Mouse (Mus musculus) left cerebral cortex, adult 18-20 months (tissue): ENCODE measurements around the gene Olfr455. TPM values are rescaled to one million over a fixed set of nuclear protein-coding genes. Genes with fewer than 3 reads are reported as not detected.

Experiments
- DNase-seq, 2 experiments: peaks; one replicate each; pipeline ENCODE4 v3.0.0; 2021 to 2022; ENCODE audit warnings: low spot score in 2 of 2, mixed read lengths in 1 of 2
- long read RNA-seq, 2 experiments: library from polyadenylated mRNA; stranded (forward); transcript quantifications; one replicate each; pipeline ENCODE4 v2.0.0; 2021
- total RNA-seq, 2 experiments: library from RNA; stranded (reverse); gene quantifications; 2 replicates each; pipeline ENCODE4 v1.2.3; 2021

Gene Olfr455
- not detected for total RNA-seq
- long read RNA-seq, experiment 1, result 0 reads
- long read RNA-seq, experiment 2, result 0 reads

DNA sequence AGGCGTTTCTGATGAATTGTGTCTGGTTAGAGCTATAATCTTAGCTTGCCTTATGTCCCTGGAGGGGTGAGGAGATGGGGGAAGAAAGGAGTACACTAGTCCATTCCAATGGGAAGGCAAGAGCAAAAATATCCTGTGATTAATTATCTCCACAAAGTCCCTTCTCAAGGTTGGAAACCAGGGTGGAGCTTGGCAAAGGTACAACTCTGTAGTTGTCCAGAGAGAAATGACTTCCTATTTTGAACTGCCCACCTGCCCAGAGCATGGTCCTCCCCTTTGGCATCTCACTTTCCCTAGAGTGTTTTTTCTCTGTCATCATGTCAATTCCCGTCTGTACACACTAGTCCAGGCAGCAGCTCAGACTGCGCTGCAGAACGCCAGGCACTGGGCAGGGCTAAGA is at the start of gene Olfr455:
Olfr455 (minus strand) TSS at position 127 of the 400 bp plus-strand sequence.
- no peak for DNase-seq

DNA sequence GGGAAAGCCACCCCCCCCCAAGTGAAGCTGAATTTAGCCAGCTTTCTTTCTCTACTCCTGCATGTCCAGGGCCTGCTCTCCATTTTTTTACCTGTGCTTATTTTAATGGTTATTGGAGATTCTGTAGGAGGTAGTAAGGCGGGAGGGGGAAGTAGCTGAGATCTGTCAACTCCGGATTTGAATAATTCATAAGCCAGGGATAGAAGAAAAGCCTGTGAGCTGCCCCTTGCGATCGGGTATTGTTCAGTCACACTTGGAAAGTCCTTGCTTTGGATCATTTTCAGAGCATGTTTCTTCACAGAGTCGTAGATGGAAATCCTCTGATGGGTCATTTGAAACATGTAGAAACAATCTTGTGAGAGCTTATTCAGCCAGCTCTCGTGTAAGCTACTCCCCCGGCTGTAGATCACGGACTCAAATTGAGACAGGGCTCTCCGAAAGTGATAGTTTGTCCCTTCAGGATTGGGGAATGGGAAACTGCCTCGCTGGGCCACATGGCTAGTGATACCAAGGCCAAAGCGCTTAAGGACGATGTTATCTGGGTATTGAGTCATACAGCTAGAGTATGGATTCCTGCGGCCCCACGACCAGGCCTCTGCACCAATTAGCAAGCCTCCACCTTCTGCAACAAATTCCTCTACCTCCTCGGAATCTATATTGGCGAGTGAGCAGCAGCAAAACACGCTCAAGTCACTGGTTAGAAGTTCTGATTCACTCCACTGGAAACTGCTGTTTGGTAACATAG is 45.9 kb upstream of the Olfr455 start:
- DNase-seq, result no peak

DNA sequence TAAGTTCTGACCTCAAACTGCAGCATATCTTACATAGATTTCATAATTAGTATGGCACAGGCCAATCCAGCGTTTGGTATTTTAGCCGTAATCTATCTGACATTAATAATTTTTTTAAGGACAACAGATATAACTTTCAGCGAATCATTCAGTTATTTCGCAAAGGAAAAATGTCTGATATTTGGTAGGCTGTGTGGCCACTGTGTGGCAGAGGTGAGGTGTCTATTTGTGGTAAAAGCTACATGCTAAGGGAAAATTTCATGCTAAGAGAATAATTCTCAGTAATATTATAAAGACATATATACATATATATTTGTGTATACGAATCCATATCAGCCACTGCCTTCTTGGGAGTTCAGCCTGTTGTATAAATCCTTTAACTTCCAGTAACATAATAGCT is 39.2 kb upstream of the Olfr455 start:
- no peak for DNase-seq

DNA sequence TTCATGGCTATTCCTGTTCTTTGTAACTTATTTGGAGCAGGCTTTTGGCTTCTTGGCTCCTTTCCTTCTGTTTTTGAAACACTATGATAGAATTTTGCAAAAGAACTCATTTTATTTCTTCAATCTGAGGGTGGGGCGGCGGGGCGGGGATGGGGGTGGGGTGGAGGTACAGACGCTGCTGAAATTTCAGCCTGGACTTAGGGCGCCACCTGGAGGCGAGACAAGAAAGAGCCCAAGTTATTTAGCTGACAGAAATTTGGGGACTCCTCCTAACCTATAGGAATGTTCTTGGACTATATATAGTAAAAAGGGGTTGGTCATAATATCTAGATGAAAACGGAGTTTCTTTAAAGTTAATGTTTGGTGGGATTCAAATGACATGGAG is 36.1 kb upstream of the Olfr455 start:
- DNase-seq, result peak; percentile 69 to 77

DNA sequence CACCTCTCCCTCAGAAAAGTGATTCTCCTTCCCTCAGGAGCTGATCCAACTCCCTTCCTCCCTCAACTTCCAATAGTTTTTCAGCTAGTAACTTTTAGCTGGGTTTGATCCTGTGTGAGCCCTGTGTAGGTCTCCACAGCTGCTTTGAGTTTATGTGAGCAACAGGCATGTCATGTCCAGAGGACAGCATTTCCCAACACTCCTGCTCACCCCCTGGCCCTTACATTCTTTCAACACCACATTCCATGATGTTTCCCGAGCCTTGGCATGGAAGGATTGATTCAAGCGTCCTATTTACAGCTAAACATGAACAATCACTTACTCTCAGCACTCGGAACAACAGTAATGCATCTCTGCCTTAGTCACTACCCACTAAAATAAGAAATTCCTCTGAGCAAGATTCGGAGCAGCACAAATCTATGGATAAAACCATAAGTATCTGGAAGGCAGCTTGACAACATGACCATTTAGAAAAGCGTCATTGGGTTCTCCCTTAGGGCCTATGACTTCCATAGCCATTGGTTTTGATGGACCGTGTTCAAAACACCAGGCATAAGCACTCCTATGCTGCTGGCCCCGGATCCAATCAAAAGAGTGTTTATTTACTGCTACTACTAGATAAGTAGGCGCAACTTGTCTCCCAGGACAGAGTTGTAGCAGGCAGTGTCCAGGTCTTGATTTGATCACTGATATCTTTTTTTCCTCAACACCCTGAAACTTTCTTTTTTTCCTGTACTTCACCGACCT is 35.5 kb upstream of the Olfr455 start:
- DNase-seq, result no peak

DNA sequence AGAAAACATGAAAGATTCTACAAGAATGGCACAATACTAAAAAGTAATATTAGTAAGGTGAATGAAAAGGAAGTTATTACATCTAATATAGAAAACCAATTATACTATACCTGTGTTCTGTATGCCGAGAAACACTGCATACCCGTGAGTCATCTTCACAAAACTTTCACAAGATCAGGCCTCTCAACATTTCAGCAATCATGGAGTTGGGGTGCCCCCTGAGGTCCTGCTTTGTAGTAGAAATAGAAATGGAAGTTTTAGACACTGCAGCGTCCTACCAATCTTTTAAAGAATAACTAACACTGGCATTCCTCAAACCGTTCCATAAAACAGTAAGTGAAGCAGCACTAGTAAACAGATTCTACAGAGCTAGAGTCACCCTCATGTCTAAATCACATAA is 31.3 kb upstream of the Olfr455 start:
- DNase-seq, result no peak

DNA sequence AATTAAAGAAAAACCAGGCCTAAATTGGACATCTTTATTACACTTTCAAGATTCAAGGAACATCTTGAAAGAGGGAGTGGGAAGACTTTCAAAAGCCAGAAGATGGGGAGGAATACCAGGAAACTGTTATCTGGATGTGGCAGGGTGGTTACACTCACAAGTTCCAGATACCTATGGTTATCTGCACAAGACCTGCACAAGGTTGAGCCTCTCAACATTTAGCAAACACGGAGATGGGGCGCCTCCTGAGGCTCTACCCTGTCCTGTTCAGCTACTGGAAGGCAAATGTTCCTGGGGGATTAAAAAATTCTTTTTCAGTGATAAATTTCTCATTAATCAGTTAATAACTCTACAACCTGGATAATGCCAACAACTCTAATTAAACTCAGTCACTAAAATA is 30.0 kb upstream of the Olfr455 start:
- DNase-seq, result no peak

DNA sequence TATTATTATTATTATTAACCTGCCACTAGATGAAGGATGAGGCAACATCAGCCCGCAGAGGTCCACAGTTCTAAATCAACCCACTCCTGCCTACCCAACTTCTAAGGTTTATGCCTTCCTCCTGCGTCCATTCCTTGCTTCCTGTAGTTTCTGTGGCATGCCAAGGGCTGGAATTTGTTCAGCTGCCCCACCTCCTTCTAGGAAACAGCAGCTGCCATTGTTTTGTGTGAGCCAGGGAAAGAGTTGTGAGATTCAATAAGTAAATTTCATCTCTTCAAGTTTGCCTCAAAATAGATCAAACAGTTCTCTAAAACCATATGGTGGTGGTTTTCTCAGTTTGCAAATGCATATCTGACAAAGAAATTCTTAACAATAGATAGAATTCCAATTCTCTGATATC is 20.8 kb upstream of the Olfr455 start:
- DNase-seq, result peak in 1 of 2 experiments; percentile 28

DNA sequence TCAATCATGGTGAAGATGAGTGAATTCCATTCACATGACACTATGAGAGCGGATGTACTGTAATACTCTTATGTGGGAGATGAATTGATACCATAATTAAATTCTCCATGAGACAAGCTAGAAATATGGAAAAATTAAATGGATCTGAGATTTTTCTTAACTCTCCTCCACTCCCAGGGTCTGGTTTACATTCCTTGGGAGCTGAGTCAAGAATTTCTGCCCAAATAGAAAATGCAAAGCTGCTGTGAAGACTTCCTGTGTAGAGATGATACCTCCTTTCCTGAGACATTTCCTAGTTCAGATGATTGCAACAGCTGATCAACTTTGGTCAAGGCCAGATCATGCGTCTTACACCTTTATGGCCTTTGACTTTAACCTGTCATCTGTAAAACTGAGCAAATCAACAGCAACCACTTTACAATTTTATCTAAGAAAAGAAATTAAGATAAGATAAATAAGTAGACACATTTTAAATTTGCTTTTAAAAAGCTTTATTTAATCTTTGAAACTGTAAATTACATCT is 18.8 kb upstream of the Olfr455 start:
- DNase-seq, result no peak

DNA sequence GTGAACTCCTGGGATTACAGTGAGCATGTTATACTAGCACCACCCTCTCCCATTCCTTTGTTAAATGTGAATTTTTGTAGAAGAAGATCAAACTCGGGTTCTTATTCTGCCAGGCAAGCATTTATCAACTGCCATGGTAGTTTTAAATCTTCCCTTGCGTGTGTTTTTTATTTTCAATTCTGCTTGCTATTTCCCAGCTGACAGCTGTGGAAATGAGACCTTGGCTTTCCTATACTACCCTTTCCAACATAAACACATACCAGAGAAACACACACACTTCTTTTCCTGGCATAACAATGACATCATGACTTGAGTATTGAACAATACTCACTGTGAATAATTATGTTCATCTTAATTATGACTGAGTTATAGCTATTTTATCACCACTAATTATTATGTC is 14.9 kb upstream of the Olfr455 start:
- no peak for DNase-seq

DNA sequence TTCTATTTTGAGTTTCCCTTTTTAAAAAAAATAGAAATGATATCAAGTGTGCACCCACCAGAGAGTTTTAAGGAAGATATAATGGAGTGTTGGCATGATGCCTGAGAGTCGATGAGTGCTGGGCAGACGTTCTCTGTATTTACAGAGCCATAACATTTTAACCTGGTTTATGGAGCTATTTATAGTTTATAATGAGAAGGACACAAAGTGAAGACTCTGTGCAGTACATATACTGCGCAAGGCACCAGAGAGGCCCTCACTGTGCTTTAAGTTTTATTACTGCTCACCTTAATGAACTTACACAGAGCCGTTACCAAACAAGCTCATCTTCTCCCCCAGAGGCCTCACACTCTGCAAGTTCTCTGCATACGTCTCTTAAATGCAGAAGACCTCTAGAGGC is 13.5 kb upstream of the Olfr455 start:
- no peak for DNase-seq

DNA sequence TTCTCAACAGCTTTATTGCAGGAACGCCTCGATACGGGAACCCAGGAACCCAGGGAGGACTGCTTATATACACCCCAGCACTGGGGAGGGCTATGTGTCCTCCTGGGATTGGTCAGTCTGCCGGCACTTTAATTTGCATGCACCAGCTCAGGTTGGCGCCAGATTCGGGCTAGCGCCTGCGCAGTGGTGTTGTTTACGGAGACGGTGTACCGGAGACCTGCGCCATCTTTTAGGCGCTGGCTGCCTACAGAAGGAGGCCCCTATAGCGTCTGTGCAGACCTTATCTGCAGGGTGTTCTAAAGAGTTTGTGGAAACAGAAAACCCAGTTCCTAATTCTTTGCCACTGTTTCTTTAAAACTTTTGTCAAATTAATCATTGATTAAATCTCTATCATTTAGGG is 11.3 kb upstream of the Olfr455 start:
- no peak for DNase-seq

DNA sequence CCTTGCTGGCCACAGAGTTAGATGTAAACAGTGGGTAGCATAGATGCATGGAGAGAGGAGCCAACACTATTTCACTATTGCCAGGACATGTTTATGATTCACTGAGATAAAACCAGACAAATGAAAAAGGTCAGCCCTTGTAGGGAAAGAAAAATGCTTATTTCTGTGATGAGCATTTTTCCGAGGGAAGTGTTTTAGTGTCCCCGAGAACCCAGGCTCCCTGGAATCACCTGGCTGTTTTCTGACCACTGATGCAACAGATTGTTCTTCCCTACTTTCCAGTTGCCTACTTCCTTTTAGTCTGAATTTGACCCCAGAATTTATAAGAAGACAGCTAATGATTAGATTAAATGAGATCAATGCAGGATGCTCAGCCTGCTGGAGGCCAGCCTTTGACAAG is 1.2 kb downstream of the Olfr455 start:
- DNase-seq, result no peak

DNA sequence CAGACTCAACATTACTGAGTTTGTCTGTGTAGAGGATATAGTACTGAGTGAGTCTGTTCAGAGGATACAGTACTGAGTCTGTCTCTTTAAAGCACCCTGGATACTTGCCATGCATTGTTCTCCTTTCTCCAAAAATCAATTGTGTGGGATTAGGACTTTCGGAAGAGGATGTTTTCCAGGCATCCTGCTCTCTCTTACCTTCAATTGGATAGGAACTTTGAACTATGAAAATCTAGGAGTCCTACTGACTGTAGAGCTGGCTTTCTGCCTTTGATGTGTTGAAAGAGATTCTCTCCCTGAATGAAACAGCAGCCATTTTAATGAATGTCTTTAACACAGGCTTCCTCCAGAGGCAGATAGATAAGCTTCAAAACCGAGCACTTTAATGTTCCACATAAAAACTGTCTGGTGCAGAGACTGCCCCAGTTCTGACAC is 1.9 kb downstream of the Olfr455 start:
- DNase-seq, result no peak

DNA sequence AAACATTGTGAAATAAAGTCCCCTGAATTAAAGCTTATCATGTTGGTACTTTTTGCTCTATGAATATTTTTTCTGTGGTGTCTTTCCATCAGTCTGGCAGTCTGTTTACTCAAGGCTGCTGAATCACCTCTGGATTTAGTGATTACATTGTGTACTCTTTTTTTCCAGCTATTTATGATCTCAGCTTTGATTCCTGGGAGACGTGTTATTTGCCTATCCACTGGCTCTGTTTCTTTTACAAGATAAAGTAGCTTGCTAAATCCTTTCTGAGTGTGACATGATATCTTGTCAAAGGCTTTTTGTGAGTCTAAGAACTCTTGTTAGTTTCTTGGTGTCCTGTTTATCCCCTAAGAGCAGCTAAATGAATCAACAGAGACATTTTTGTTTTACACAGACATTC is 2.5 kb downstream of the Olfr455 start:
- DNase-seq, result no peak

DNA sequence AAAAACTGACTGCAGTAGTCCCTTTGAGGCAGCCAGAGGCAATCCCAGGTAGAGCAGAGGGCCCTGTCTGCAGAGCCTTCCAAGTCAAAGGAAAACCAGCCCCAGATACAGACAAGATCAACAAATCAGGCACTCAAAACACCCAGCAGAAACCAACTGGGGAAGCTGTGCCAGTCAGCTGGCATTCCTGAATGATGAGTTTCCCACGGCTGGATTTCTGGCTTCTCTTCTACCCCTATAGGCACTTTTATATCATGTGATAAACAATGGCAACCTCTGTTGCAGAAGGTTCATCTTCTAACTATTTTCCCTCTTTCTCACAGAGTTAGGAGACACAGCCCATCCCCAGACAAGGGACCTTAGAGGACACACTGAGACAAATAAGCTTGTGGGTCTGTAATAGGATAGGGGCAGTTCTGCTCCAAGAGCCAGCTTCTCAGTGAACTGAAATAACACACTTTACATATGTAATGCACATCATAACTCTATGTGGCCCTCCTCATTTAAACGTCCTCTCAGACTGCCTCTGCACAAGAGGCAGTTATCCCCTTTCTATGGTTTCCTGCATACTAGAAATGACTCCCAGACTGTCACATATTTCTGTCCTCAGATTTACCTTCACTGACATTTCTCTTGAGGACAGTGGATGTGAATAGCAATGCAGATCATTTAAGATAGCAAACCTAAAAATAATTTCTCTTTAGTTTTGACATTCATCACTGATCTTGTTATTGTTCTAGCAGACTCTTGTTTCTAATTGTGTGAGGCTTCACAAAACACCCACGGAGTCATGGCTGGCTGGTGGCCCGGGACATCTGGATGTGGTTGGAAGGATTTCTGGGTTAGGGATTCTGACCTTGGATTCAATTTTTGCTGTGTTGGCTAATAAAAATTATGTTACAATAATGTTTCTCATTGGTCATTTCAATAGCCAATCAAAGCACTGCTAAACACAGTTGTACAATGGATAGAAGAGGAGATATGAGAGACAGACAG is 5.1 kb downstream of the Olfr455 start:
- DNase-seq, result peak in 1 of 2 experiments; percentile 6

DNA sequence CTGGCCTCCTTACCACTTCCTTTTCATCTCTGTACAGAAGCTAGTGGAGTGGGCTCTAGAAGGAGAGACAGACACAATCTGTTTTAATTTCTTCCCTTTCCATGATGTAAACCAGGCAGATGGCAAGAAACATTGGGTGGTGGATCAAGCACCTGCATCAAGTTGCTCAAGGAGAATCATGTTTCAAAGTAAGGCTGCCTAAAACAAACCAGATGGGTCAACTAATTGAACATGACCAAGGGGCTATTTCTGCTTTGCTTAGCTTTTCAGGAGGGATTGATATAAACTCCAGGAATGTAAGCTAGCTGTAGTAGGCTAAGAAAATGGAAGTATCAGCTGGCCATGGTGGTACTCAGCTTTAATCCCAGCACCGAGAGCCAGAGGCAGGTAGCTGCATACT is 6.7 kb downstream of the Olfr455 start:
- DNase-seq, result no peak

DNA sequence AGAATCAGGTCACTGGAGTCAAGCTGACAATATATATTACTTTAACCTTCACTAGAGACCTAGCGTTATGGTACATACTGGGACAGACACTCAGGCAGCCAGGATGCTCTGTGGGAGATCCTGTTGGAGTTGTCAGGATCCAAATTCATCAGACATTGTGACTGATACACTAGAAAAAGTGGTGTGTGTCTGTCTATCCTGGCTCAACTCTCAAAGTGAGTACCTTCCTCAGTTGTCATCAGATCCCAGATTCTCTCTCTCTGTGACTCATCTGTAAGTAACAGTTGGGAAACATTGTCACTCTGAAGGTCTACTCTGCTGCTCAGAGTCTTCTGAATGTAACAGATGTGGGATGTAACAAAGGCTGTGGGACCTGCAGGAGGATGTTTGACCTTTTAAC is 7.7 kb downstream of the Olfr455 start:
- no peak for DNase-seq

DNA sequence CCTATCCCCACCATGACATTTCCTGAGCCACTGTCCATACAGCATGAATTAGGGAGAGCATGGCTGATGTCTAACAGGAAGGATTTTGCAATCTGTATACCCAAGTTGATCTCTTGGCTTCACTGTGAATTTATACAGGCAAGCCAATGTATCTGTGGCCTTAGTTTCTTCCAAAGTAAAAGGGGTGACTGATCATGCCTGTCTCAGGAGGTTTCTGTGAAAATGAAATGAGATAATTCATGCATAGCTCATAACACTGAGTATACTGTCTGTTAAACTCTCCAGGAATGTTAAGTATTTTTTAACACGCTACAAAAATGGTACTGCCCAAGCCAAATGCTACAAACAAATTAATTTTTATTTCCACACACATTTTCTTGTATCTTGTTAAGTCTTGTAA is 33.9 kb downstream of the Olfr455 start:
- DNase-seq, result no peak

DNA sequence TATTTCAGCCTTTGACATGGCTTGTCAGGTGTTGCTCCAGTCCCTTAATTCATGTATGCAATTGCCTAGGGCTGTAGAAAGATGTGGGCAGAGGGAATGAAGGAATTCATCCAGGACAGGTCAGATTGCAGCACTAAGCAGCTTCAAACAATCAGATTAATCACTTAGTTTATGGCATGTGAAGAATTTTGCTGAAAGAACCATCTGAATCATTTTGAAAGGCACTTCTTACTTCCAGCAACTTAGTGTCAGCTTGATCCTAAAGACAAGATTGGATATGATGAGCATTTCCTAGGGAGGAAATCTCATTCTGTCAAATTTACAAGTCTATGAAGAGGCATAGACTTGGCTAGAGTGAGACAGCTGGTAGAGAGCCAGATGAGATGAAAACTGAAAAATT is 38.1 kb downstream of the Olfr455 start:
- no peak for DNase-seq

DNA sequence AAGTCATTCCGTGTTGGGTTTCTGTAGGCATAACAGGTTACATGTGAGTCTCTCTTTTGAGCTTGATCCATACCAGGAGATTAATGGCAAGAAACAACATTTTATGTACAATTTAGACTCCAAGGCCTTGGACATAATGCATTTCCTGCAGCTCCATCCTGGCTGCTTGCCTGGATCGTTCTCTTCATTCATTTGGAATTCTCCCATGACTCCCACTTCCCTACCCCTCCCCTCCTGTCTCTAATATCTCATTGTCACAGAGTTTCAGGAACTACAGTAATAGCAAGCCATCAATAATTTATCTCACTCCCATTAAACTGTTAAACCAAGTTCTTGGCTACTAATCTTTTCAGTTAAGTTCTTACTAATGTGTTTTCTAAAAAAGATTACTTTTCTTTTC is 43.9 kb downstream of the Olfr455 start:
- DNase-seq, result no peak
